Mouse (Mus musculus): ENCODE data around the gene Zswim3. TPM values are rescaled to one million over a fixed set of nuclear protein-coding genes. Genes with fewer than 3 reads are reported as not detected.
"Not testable (repeated sequence)": the region's sequence is repeated elsewhere in the genome, so short reads cannot be mapped to it uniquely, and the experiment has no call there.

Zswim3 gene
- total RNA-seq, 2 experiments from 2014 or later, result 4.2 to 5.3 TPM

DNA sequence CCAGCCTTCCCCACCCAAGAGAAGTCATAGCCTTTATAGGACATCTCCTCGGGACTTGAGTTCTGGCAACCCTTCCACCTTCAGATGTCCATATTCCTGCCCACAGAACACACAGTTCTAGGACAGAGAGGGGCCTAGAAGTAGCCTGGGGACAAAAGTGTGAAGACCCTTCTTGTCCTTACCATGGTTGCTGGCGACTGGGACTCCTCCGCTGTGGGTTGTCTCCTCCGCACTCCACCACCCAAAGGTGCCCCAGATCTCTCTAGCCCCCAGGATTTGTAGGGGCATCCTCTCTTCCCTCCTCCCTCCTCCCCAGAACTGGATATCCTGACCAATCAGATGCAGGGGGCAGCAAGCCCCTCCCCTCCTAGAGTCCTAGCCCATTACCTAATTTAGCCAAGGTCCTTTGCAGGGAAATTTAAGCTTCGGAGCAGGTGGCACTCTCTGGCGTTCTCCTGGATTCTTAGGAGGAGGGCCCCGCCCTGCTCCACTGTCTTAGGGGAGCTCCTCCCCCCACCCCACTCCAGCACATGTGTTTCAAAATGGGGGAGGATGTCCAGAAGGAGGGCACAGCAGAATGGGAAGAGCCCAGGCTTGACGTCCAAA is 25.3 kb upstream of the Zswim3 start, which contains the start of gene Tnnc2:
Gene Tnnc2, minus strand, starts transcription at position 487 of the 606 bp plus-strand sequence.
- no peak for DNase-seq (ENCODE audit: low spot score in 2 of 2)

DNA sequence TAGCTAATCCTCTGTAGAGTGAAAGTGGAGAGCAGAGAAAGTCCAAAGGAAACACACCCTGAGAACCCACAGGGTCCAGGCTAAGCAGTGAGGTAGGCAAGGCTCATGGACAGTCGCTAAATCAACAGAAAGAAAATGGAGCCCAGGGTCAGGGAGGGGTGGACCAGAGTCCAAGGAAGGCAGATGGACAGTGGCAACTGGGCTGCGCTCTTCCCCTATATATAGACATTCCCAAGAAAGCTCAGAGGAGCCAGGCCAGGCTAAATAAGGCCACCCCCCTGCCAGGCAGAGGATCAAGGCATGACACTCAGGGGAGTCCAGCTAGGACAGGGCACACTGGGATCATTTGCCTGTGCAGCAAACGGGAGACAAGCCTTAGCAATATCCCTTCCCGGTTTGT is 23.0 kb upstream of the Zswim3 start:
- no peak for DNase-seq (ENCODE audit: low spot score in 2 of 2)

DNA sequence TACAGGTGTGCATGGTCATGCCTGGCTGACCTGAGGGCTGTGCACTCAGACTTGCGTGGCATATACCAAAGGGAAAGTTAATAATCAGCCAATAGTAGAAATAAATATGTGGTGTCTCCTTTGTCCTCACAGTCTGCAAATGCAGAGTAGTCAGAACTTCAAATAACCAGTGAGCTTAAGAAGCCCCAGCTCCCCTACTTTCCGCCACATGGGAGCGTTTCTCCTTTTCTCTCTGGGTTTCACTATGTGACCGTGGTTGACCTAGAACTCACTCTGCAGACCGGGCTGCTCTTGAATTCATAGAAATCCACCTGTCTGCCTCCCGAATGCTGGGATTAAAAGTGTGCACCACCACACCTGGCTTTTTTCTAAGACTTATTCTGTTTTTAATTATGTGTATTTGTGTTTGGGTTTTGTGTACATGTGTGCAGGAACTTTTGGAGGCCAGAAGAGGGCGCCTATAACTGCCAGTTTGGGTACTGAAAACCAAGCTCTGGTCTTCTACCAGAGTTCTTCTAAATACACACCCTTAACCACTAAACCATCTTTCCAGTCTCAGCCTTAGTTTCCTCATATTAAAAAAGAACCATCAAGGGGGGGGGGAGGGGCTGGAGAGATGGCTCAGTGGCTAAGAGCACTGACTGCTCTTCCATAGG is 20.8 kb upstream of the Zswim3 start:
- no peak for DNase-seq (ENCODE audit: low spot score in 2 of 2)

DNA sequence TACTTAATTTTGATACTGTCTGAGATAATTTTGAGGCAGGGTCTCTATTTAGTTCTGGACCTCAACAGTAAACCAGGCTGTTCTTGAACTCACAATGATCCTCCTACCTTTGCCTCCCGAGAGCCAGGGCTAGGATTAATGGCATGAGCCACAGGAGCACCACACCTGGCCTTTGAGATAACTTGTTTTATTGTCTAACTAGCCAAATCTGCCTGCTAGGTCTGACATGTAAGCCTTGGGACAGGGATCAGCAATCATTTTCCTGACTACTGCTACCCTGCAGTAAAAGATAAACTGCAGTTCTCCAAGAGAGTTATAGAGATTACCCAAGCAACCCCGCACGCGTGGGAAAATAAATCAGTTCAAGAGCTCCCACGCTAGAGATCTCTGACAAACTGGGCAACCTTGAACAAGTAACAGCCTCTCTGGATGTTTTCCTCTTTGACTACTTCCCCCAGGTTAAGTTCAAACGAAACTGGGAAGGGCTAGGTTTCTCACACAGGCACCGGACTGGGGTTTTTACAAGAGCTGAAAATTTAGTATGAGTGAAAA is 20.0 kb upstream of the Zswim3 start:
- DNase-seq (ENCODE audit: low spot score in 2 of 2), result no peak

DNA sequence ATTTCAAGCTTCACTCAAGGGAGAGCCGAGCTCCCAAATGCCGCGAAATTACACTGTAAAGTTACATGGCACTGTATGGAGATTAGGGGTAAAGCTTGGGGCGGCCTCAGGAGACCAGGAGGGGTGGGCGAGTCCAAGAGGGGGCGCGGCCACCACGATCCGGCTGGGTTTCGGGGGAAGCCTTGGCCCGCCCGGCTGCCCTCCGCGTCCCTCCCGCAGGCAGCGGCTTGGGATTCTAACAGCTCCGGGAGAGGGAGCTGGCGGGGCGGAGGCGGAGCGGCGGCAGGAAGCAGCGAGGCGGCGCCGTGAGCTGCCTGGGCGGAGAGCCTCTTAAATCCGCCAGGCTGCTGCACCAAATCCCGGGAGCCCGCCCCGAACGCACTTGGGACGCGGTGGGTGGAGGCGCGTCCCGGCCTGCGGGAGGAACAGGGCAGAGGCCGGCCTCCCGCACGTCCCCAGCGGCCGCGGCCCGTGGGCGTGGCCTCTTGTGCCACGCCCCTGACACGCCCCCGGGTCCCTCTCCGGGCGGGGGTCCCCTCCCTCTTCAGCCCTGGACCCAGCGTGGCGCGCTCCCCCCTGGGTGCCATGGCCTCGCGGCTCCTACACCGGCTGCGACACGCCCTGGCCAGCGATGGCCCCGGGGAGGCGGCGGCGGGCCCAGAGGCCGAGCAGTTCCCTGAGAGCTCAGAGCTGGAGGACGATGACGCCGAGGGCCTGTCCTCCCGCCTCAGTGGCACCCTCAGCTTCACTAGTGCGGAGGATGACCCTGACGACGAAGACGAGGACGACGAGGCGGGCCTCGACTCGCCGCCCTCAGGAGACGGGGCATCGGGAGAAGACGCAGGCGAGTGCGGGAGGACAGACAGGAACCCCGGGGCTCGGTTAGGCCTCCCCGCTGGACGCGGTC is 19.2 kb upstream of the Zswim3 start, which contains the start of gene Snx21:
Gene Snx21, plus strand, starts transcription at position 343 of the 907 bp plus-strand sequence.
- DNase-seq (ENCODE audit: low spot score in 2 of 2), result peak; percentile 87 to 93

DNA sequence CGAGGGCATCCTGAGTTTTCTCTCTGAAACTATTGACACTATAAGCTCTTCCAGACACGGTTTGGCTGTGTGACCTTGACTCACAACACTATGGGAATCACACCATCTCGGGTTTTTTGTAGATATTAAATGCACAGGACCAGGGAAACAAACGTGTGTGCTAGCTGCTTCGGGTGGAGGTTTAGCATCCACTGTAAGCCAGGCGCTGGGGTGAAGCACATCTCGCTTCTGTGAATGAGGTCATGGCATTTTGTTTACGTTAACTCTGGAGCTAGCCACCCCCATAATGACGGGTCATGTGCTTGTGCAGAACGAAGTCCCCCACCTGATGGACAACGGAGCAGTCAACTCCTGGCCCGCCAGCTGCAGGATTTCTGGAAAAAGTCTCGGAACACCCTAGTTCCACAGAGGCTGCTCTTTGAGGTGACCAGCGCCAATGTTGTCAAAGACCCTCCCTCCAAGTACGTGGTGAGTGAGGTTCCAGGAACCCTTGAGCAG is 18.5 kb upstream of the Zswim3 start:
- no peak for DNase-seq (ENCODE audit: low spot score in 2 of 2)

DNA sequence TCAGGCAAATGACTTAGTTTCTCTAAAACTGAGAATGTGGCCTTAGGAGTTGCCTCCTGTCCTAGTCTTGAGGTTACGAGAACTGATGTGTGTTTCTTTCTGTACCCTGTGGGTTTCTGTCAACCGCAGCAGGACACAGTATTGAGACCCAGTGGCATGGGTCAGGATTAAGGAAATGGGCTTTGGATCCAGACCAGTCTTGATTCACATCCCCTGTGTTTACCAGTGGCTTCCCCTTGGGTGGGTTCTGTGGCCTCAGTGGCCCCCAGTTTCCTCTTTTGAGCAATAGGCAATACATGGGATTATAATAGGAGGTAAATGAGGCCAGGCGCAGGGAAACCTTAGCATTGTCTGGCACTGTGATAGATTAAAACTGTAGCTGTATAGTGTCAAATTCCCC is 17.9 kb upstream of the Zswim3 start:
- DNase-seq (ENCODE audit: low spot score in 2 of 2), result no peak

DNA sequence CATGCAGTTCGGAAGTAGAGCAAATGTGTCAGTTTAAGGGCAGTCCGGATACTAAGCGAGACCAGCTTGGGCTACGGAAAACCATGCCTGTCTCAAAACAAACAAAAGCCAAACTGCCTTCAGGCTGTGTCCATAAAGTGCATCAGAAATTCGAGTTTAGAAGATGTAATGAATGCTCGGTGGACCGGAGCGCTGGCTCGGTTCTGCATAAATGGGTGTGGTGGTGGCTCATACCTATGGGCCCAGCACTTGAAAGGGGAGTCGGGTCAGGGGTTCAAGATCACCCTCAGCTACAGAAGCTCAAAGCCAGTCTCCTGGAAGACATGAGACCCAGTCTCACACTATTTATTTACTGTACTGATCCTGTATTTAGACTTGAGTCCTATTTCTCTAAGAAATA is 17.1 kb upstream of the Zswim3 start:
- no peak for DNase-seq (ENCODE audit: low spot score in 2 of 2)

DNA sequence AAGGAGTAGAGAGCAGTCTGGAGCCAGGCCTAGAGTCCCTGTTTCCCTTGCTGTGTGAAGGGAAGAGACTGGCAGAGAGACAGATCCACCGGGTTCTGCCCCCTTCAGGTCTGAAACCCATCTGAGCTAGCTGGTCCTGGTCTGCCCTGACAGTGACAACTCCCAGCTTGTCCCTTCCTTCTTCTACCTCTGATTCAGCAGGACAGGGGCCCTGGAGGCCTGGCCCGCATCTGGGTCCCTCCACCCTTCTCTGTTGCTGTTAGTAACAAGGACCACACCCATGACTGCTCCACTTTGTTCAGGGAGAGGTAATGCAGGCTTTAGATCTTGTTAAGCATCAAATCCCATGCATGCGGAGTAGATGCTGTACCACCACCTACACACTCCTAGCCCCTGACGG is 16.5 kb upstream of the Zswim3 start:
- no peak for DNase-seq (ENCODE audit: low spot score in 2 of 2)

DNA sequence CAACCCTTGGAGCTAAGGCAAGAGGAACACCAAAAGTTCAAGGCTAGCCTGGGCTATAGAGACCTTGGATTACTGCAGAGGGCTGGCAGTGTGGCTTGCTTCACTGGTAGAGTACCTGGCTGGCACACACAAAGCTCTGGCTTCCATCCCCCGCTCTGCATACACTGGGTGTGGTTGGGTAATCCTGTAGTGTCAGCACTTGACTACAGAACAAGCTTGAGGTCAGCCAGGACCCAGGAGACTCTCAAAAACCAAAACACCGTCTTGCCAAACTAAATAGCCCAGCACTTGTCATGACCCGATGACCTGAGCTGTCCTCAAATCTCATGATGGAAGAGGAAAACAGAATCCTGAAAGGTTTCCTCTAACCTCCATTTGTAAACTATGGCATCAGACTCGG is 14.4 kb upstream of the Zswim3 start:
- DNase-seq (ENCODE audit: low spot score in 2 of 2), result no peak

DNA sequence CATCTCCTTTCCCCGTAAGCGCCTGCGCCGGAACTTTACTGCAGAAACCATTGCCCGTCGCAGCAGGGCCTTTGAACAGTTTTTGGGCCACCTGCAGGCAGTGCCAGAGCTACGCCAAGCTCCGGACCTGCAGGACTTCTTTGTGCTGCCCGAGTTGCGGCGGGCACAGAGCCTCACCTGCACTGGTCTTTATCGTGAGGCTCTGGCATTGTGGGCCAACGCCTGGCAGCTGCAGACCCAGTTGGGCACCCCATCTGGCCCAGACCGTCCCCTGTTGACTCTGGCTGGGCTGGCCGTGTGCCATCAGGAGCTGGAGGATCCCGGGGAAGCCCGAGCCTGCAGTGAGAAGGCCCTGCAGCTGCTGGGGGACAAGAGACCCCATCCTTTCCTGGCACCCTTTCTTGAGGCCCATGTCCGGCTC is 13.0 kb upstream of the Zswim3 start:
- no peak for DNase-seq (ENCODE audit: low spot score in 2 of 2)

DNA sequence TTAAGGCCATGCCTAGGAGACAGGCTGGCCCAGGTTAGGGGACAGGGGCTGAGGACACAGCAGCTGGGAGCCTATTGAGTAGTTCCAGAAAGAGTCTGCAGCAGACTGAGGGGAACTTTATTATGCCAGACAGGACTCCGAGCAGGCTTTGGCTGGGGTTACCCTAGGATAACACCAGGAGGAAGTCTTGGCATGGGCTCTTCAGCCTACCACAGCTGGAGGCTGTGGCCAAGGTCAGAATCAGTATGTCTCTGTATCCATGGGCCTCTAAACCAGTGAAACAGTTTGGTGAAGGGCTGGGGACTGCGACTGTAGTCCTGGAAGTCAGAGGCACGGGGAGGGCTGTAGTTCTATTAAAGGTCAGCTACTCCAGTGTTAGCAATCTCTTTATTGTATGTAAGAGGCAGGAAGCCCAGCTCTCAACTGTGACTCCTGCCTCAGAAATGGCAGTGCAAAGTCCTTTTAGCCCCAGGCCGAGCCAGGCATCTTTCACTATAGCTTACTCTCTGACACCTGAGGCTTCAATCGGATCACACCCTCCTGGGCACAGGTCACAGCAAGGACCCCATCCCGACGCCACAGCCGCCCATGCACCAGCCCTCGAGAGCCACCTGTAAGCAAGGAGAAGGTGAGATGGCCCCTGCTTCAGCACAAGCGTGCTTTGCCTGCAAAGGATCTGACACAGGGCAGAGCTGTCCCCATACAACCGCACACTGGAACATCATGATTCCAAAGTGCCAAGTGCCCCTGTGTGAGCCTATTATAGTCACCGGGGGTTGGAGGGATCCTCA is 12.3 kb upstream of the Zswim3 start:
- peak in 1 of 2 experiments; percentile 27 for DNase-seq (ENCODE audit: low spot score in 2 of 2)

DNA sequence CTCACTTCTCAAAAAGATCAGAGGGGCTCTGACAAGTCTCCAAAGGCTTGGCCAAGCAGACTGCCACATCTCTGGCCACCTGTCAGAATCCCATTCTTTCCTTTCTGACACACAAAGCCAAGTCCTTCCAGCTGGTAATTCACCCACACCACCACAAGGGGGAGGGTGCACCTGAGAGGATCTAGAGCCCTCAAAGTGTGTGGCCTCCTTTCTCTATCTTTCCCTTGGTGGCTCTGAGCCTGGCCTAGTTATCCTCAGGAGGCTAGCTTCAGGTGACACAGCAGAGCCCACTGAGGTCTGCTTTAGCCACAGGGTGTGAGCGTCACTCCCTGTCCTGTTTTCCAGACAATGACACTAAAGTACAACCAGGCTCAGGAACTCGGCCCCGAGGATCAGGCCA is 11.7 kb upstream of the Zswim3 start:
- DNase-seq (ENCODE audit: low spot score in 2 of 2), result peak in 1 of 2 experiments; percentile 59

DNA sequence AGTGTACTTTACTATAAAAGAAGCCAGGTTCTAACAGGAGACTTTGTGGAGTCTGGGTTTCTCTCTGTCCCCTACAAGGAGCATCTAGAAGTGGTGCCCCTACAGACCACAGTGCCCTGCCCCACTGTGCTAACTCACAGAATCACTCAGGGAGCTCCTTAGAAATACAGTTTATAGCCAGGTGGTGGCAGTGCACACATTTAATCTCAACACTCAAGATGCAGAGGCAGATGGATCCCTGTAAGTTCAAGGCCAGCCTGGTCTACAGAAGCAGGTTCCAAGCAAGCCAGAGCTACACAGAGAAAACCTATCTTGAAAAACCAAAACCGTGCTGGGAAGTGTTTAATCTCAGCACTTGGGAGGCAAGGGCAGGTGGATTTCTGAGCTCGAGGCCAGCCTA is 11.1 kb upstream of the Zswim3 start:
- no peak for DNase-seq (ENCODE audit: low spot score in 2 of 2)

DNA sequence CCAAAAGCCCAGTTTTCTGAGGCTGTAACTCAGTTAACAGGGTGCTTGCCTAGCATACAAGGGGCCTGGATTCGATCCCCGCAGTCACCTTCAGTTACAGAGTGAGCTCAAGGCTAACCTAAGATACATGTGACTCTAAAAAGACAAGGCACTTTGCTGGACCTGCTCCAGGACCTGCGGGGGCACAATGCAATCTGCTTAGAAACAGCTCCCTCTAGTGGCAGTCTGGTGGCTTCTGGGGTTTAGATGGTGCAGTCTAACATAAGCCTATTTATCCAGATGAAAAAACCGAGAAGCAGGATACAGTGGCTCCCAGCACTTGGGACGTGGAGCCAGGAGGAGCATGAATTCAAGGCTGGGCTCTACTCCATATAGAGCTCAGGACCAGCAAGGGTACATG is 10.6 kb upstream of the Zswim3 start:
- DNase-seq (ENCODE audit: low spot score in 2 of 2), result peak; percentile 72 to 82

DNA sequence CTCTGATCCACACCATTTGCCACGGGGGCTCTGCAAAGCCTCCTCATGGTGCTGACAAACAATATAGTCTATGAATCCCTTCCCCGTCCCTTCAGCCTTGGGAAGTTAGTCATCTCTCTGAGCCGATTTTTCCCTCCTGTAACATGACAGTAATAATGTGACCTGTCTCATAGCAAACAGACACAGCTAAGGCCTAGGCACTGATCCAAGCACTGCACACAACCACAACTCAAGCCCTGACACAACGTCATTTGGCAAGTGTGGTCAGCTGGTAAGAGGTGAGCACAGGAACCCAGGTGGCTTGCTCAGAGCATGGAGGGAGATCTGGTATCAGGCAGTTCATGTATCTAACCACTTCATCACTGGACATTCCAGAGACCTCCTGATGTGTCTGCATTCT is 9.0 kb upstream of the Zswim3 start:
- no peak for DNase-seq (ENCODE audit: low spot score in 2 of 2)

DNA sequence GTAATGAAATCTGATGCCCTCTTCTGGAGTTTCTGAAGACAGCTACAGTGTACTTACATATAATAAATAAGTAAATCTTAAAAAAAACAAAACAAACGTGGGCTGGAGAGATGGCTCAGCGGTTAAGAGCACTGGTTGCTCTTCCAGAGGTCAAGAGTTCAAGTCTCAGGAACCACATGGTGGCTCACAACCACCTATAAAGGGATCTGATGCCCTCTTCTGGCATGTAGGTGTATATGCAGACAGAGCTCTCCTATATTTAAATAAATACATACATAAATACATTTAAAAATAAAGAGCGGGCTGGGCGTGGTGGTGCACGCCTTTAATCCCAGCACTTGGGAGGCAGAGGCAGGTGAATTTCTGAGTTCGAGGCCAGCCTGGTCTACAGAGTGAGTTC is 6.3 kb upstream of the Zswim3 start:
- DNase-seq (ENCODE audit: low spot score in 2 of 2), result not testable (repeated sequence)

DNA sequence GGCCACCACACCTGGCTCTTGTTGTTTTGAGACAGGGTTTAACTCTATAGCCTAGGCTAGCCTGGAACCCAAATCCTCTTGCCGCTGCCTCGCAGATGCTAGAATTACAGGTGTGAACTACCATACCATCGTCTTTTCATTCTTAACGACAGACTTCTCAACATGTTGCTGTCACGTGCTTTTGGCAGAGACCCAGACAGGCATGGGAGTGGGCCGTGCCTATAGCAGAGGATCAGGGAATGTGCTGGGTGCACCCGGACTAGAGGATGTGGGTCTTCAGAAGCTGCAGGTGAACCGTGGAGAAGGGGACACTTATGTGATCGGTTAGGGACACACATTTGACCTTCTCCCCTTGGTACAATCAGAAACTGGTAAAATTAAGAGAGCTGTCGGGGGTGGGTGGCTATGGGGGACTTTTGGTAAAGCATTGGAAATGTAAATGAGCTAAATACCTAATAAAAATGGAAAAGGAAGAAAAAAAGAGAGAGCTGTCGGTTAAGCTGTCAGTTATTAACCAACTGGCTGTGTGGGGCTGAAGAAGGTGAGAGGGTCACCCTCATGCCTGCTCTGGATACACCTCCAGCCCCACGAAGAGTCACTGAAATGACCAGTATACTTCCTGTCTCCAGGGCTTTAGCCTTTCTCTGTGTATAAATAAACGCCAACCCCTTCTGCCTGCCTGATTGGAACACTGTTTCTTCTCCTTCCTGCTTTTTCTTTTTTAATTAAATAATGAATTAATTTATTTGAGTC is 4.5 kb upstream of the Zswim3 start:
- DNase-seq (ENCODE audit: low spot score in 2 of 2), result no peak

DNA sequence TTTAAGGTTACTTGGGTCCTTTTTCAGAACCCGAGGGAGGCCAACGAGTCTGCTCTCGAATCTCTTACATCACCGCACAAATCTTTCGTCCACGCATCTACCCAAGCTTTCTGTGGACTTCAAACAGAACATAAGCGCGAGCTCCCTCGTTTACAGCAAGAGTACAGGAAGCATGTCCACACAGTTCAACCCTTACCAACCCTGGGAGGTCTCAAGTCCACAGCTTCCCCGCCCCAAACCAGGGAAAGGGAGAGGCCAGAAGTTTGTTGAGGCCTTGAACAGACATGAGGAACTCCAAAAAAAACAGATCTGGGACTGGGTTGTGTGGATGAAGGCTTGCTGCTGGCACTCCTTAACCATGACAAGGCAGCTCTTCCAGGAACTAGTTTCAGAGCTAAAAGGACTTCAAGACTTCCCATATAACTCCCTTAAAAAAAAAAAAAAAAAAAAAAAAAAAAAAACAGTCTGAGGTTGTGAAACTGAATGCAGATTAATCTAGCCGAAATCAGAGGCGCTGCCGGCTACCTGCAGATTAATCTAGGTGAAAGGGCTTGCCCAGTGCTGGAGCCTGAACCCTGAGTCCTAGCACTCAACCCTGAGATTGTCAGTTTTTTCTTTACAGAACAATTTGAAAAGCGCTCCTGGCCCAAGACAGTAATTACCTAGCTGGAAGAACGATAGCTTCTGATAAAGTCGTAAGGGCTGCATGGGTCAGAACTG is 1.5 kb upstream of the Zswim3 start:
- no peak for DNase-seq (ENCODE audit: low spot score in 2 of 2)

All from adrenal gland, adult 18-20 months (tissue).